Mouse (Mus musculus) bone marrow, adult 2 months (tissue): ENCODE data around the gene Frmpd2. TPM values are rescaled to one million over a fixed set of nuclear protein-coding genes. Genes with fewer than 3 reads are reported as not detected.

Experiments used
- H3K27ac ChIP-seq: fragments of 200-500 bp; 2 replicates; pipeline ENCODE4 v1.5.1; 2012; ENCODE audit warnings: low read depth, mild to moderate bottlenecking, control low read depth, inconsistent platforms, low read length; ENCODE audit not compliant: control insufficient read depth, poor library complexity, insufficient read depth
- H3K4me1 ChIP-seq: fragments of 200-500 bp; 2 replicates; pipeline ENCODE4 v1.6.1; 2011; ENCODE audit warnings: low read length; ENCODE audit not compliant: control insufficient read depth, insufficient read depth
- H3K4me3 ChIP-seq: fragments of 200-500 bp; replicated peaks from 2 replicates; pipeline ENCODE3; 2011; ENCODE audit warnings: mild to moderate bottlenecking, low read depth, low read length, control low read depth; ENCODE audit not compliant: control insufficient read depth
- CTCF ChIP-seq: fragments of 200-500 bp; IDR thresholded peaks from 2 replicates; pipeline ENCODE4 v1.5.1; 2011; ENCODE audit warnings: low read length, control low read depth; ENCODE audit not compliant: control insufficient read depth, insufficient read depth
- POLR2A ChIP-seq: fragments of 200-500 bp; IDR thresholded peaks from 2 replicates; pipeline ENCODE4 v1.6.1; 2011; ENCODE audit warnings: low read depth, mild to moderate bottlenecking, control low read depth, low read length, borderline replicate concordance; ENCODE audit not compliant: control insufficient read depth
- WGBS: fragments of 180-500 bp; shearing (Covaris S2); methylation state at CpG from one replicate; pipeline ENCODE4 v1.1.7; 2018; 5-methylcytosine and 5-hydroxymethylcytosine counted together
- polyA plus RNA-seq: library from polyadenylated mRNA; stranded (reverse); fragments of >200 nt; gene quantifications from 2 replicates; pipeline ENCODE4 v1.2.4, GENCODE M21; 2011; ENCODE audit warnings: low replicate concordance; ENCODE audit not compliant: missing spikeins, insufficient read depth, insufficient read length

Gene Frmpd2
- polyA plus RNA-seq, 1 experiment: not detected

GRCm38 (mm10) chr14:33449296-33449840, 22.1 kb upstream of the Frmpd2 start:
- Histone ChIP-seq H3K4me1 (no peaks in the 10 kb centered on the region; the same call in 1 of the 2 replicates), H3K27ac (no peak overlapping the region), H3K4me3 (no peak overlapping the region)
- 79% methylated on average over 2 of the region's 2 CpGs for WGBS
- TF ChIP-seq CTCF (no peak), POLR2A (no peak)

- TF ChIP-seq POLR2A (no peak), CTCF (no peak)
- H3K4me1 ChIP-seq: no peaks in the 10 kb centered on the region; the same call in 1 of the 2 replicates
- no peak overlapping the region for H3K4me3 ChIP-seq
- no peak overlapping the region for H3K27ac ChIP-seq
Measured at GRCm38 (mm10) chr14:33450331-33450730, 21.2 kb upstream of the Frmpd2 start.

GRCm38 (mm10) chr14:33463658-33464057, 7.8 kb upstream of the Frmpd2 start:
- H3K4me3 ChIP-seq: no peak overlapping the region
- 77% methylated on average over 3 of the region's 3 CpGs for WGBS
- H3K27ac ChIP-seq: no peak overlapping the region
- no peaks in the 10 kb centered on the region for H3K4me1 ChIP-seq
- no peak for TF ChIP-seq CTCF
- no peak for TF ChIP-seq POLR2A

DNA sequence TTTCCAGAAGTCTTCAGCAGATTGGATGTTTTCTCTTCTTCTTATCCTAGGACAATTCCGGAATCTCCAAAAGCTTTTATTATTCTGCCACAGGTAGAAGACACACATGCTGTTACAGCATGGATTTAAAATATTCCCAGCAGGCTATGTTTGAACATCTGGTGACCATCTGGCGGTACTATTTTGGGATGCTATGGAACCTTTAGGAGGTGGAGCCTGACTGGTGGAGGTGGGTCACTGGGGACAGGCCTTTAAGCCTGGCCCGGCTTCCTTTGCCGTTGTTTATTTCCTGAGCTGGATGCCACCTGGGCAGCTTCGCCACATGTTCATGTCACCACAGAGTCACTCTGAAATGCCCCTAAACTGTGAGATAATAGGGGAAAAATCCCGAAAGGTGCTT, 3.7 kb upstream of the Frmpd2 start:
- Histone ChIP-seq H3K4me3 (no peak overlapping the region), H3K27ac (no peak overlapping the region), H3K4me1 (no peaks in the 10 kb centered on the region)
- TF ChIP-seq CTCF (no peak), POLR2A (no peak)
- WGBS: 63% methylated on average over 6 of the region's 6 CpGs

GRCm38 (mm10) chr14:33474461-33474860, 3.0 kb downstream of the Frmpd2 start:
- no peak for TF ChIP-seq CTCF
- TF ChIP-seq POLR2A: no peak
- Histone ChIP-seq H3K4me1 (no peaks in the 10 kb centered on the region), H3K27ac (no peak overlapping the region), H3K4me3 (no peak overlapping the region)
- 57% methylated on average over 2 of the region's 2 CpGs for WGBS

DNA sequence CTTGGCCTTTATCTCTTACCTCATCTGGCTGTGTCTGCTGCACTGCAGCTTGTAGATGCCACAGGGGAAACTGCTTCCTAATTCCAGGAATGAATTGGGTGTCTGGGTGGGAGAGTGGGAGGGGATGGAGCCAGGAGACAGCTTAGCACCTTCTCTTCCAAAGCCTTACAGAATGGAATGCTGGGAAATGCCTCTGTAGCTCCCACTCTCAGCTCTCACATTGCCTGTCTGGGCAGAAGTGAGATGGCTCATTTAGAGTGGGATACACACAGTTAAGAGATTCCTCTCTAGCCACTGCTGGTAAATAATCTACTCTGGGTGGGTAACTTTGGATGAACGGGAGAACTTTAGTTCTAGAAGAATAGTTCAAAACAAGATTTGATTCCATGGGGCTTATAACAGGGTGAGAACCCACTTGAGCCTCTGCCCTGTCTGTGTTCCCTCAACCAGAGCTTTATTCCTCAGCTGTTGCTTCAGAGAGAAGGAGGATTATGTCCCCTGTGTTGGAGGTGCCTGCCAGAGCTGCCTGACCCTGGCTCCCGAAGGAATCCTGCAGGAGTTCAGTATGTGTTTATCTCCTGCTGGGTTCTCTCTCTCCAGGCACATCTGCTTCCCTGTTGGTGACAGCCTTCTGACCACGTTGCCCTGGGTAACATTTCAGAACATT, 4.7 kb downstream of the Frmpd2 start:
- H3K4me1 ChIP-seq: no peaks in the 10 kb centered on the region
- no peak for TF ChIP-seq CTCF
- no peak for TF ChIP-seq POLR2A
- H3K4me3 ChIP-seq: no peak overlapping the region
- 27% methylated on average over 3 of the region's 3 CpGs for WGBS
- no peak overlapping the region for H3K27ac ChIP-seq

DNA sequence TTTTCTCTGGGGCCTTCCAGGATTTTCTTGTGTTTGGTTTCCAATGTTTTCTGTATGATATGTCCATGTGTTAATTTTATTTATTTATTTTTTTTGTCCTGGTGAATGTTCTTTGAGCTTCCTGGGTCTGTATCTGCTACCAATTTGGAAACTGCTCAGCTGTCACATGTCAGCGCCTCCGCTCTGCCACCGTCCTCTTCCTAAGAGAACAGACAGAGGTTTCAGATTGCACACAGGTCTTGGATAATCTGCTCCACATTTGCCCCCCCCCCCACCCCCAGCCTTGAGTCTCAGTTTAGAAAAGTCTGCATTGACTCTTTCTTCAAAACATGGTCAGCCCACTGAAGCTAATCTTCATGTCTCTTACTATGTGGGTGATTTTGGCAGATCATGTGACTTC, 10.5 kb downstream of the Frmpd2 start:
- WGBS: 95% methylated on average over 3 of the region's 3 CpGs
- no peak overlapping the region for H3K27ac ChIP-seq
- no peaks in the 10 kb centered on the region for H3K4me1 ChIP-seq
- no peak overlapping the region for H3K4me3 ChIP-seq
- TF ChIP-seq CTCF (no peak), POLR2A (no peak)

- H3K4me1 ChIP-seq: no peaks in the 10 kb centered on the region
- H3K27ac ChIP-seq: no peak overlapping the region
- no peak overlapping the region for H3K4me3 ChIP-seq
- WGBS: 79% methylated on average over 15 of the region's 15 CpGs
- no peak for TF ChIP-seq POLR2A
- TF ChIP-seq CTCF: no peak
Measured at GRCm38 (mm10) chr14:33487805-33488550, 16.5 kb downstream of the Frmpd2 start.
